Mouse (Mus musculus): ENCODE results near the gene Nags. TPM values are rescaled to one million over a fixed set of nuclear protein-coding genes. Genes with fewer than 3 reads are reported as not detected.

Nags gene
- polyA plus RNA-seq, 1 experiment: 0.39 TPM

- Histone ChIP-seq H3K27ac (ENCODE audit: insufficient read depth, low read depth, low read length) (no peak overlapping the region), H3K4me1 (ENCODE audit: control insufficient read depth, insufficient read depth, low read length) (no peaks in the 10 kb centered on the region), H3K27me3 (replicated peaks; ENCODE audit: control insufficient read depth, insufficient read depth, low read length) (no peaks in the 10 kb centered on the region; the same call in 1 of the 2 replicates), H3K4me3 (ENCODE audit: insufficient read depth, low read depth, low read length) (no peak overlapping the region), H3K36me3 (ENCODE audit: control insufficient read depth, insufficient read depth, low read length) (no peaks in the 10 kb centered on the region)
- TF ChIP-seq POLR2A (IDR thresholded peaks at IDR 0.05; ENCODE audit: low read depth, low read length): no peak
- peak; percentile 36 for TF ChIP-seq CTCF (conservative IDR thresholded peaks at IDR 0.05; ENCODE audit: insufficient read depth, insufficient read length, low read depth, low read length)
- 2% methylated on average over 5 of the region's 5 CpGs for WGBS
- peak; percentile 69 for DNase-seq
These were observed 4.8 kb upstream of the Nags start for GRCm38 (mm10) chr11:102140508-102140907.

GRCm38 (mm10) chr11:102142355-102142754 is 3.0 kb upstream of the Nags start:
- DNase-seq: peak; percentile 64
- H3K4me1 ChIP-seq (ENCODE audit: control insufficient read depth, insufficient read depth, low read length): 0 out of 2 replicates have a peak, but pooled peaks cover 5% of the 10 kb centered on the region
- H3K27ac ChIP-seq (ENCODE audit: insufficient read depth, low read depth, low read length): no peak overlapping the region
- H3K4me3 ChIP-seq (ENCODE audit: insufficient read depth, low read depth, low read length): no peak overlapping the region
- H3K27me3 ChIP-seq (replicated peaks; ENCODE audit: control insufficient read depth, insufficient read depth, low read length): no peaks in the 10 kb centered on the region; the same call in 1 of the 2 replicates
- TF ChIP-seq POLR2A (IDR thresholded peaks at IDR 0.05; ENCODE audit: low read depth, low read length) (no peak), CTCF (conservative IDR thresholded peaks at IDR 0.05; ENCODE audit: insufficient read depth, insufficient read length, low read depth, low read length) (no peak)
- no peaks in the 10 kb centered on the region for H3K36me3 ChIP-seq (ENCODE audit: control insufficient read depth, insufficient read depth, low read length)
- WGBS: 47% methylated on average over 7 of the region's 7 CpGs

- no peak for DNase-seq
- H3K27me3 ChIP-seq (replicated peaks; ENCODE audit: control insufficient read depth, insufficient read depth, low read length): no peaks in the 10 kb centered on the region; the same call in 1 of the 2 replicates
- 41% methylated on average over 13 of the region's 13 CpGs for WGBS
- no peak overlapping the region for H3K27ac ChIP-seq (ENCODE audit: insufficient read depth, low read depth, low read length)
- TF ChIP-seq CTCF (conservative IDR thresholded peaks at IDR 0.05; ENCODE audit: insufficient read depth, insufficient read length, low read depth, low read length) (no peak), POLR2A (IDR thresholded peaks at IDR 0.05; ENCODE audit: low read depth, low read length) (no peak)
- H3K36me3 ChIP-seq (ENCODE audit: control insufficient read depth, insufficient read depth, low read length): no peaks in the 10 kb centered on the region
- H3K4me3 ChIP-seq (ENCODE audit: insufficient read depth, low read depth, low read length): no peak overlapping the region
- H3K4me1 ChIP-seq (ENCODE audit: control insufficient read depth, insufficient read depth, low read length): 0 out of 2 replicates have a peak, but pooled peaks cover 5% of the 10 kb centered on the region
These were observed 299 bp upstream of the Nags start for GRCm38 (mm10) chr11:102144957-102145470.

- H3K27ac ChIP-seq (ENCODE audit: insufficient read depth, low read depth, low read length): no peak overlapping the region
- 10% methylated on average over 16 of the region's 16 CpGs for WGBS
- peak; percentile 35 for DNase-seq
These were observed 692 bp downstream of the Nags start for GRCm38 (mm10) chr11:102146005-102146404.

GRCm38 (mm10) chr11:102146531-102146930 is 1.2 kb downstream of the Nags start:
- no peak overlapping the region for H3K27ac ChIP-seq (ENCODE audit: insufficient read depth, low read depth, low read length)
- no peaks in the 10 kb centered on the region; the same call in 1 of the 2 replicates for H3K27me3 ChIP-seq (replicated peaks; ENCODE audit: control insufficient read depth, insufficient read depth, low read length)
- 0 out of 2 replicates have a peak, but pooled peaks cover 5% of the 10 kb centered on the region for H3K4me1 ChIP-seq (ENCODE audit: control insufficient read depth, insufficient read depth, low read length)
- no peaks in the 10 kb centered on the region for H3K36me3 ChIP-seq (ENCODE audit: control insufficient read depth, insufficient read depth, low read length)
- TF ChIP-seq POLR2A (IDR thresholded peaks at IDR 0.05; ENCODE audit: low read depth, low read length): no peak
- TF ChIP-seq CTCF (conservative IDR thresholded peaks at IDR 0.05; ENCODE audit: insufficient read depth, insufficient read length, low read depth, low read length): no peak
- no peak overlapping the region for H3K4me3 ChIP-seq (ENCODE audit: insufficient read depth, low read depth, low read length)
- WGBS: 15% methylated on average over 17 of the region's 17 CpGs
- DNase-seq: no peak

More at GRCm38 (mm10) chr11:102146005-102146404, 692 bp downstream of the Nags start:
- Histone ChIP-seq H3K4me1 (ENCODE audit: control insufficient read depth, insufficient read depth, low read length) (0 out of 2 replicates have a peak, but pooled peaks cover 5% of the 10 kb centered on the region), H3K36me3 (ENCODE audit: control insufficient read depth, insufficient read depth, low read length) (no peaks in the 10 kb centered on the region), H3K27me3 (replicated peaks; ENCODE audit: control insufficient read depth, insufficient read depth, low read length) (no peaks in the 10 kb centered on the region; the same call in 1 of the 2 replicates), H3K4me3 (ENCODE audit: insufficient read depth, low read depth, low read length) (0 out of 2 replicates have a peak overlapping the region, but pooled peaks have one; percentile 5)
- TF ChIP-seq CTCF (conservative IDR thresholded peaks at IDR 0.05; ENCODE audit: insufficient read depth, insufficient read length, low read depth, low read length) (no peak), POLR2A (IDR thresholded peaks at IDR 0.05; ENCODE audit: low read depth, low read length) (no peak)

GRCm38 (mm10) chr11:102147213-102147989 is 2.1 kb downstream of the Nags start:
- WGBS: 14% methylated on average over 34 of the region's 34 CpGs
- TF ChIP-seq CTCF (conservative IDR thresholded peaks at IDR 0.05; ENCODE audit: insufficient read depth, insufficient read length, low read depth, low read length) (no peak; the same call in 1 of the 2 replicates), POLR2A (IDR thresholded peaks at IDR 0.05; ENCODE audit: low read depth, low read length) (no peak)
- Histone ChIP-seq H3K27me3 (replicated peaks; ENCODE audit: control insufficient read depth, insufficient read depth, low read length) (no peaks in the 10 kb centered on the region; the same call in 1 of the 2 replicates), H3K4me3 (ENCODE audit: insufficient read depth, low read depth, low read length) (no peak overlapping the region), H3K36me3 (ENCODE audit: control insufficient read depth, insufficient read depth, low read length) (no peaks in the 10 kb centered on the region), H3K4me1 (ENCODE audit: control insufficient read depth, insufficient read depth, low read length) (0 out of 2 replicates have a peak, but pooled peaks cover 5% of the 10 kb centered on the region), H3K27ac (ENCODE audit: insufficient read depth, low read depth, low read length) (no peak overlapping the region)
- no peak for DNase-seq

Measured in kidney, adult 2 months (tissue).